Mouse (Mus musculus): Measurements from ENCODE around the gene Rab38. TPM values are rescaled to one million over a fixed set of nuclear protein-coding genes. Genes with fewer than 3 reads are reported as not detected.

The Rab38 gene
- polyA plus RNA-seq, 1 experiment, result 0.73 TPM

GRCm38 (mm10) chr7:88509748-88510147 lies 79.7 kb downstream of the Rab38 start:
- WGBS, result 84% methylated on average over 2 of the region's 2 CpGs
- DNase-seq (ENCODE audit: low read depth, low spot score), result no peak

- DNase-seq (ENCODE audit: low read depth, low spot score), result no peak
- WGBS, result 50% methylated on average over 1 of the region's 1 CpGs
Measured at GRCm38 (mm10) chr7:88522481-88522880, 92.4 kb downstream of the Rab38 start.

GRCm38 (mm10) chr7:88527100-88527671 lies 97.1 kb downstream of the Rab38 start:
- DNase-seq (ENCODE audit: low read depth, low spot score), result no peak
- 9% methylated on average over 1 of the region's 1 CpGs for WGBS

- no peak for DNase-seq (ENCODE audit: low read depth, low spot score)
Measured at GRCm38 (mm10) chr7:88536127-88536531, 106.1 kb downstream of the Rab38 start.

DNA sequence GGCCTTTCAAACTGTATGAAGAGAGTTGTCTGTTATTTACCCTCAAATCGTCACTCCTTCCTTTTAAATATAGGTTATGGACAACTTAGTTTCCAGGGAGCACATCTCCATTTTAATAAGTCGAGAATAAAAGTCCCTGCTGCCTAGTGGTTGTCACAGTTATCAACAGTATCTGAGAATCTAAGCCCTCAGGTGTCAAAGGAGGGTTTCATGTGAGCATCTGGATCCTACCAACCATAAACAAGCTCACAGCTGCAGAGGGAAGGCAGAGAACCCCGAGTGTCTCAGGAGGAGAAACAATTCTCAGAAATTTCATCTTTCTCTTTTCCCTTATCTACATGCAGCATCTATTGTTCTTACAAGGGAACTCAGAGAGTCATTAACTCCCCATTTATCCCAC lies 106.7 kb downstream of the Rab38 start:
- 52% methylated on average over 3 of the region's 3 CpGs for WGBS
- no peak for DNase-seq (ENCODE audit: low read depth, low spot score)

Other genes starting within 250 kb of the Rab38 start
- gene Ctsc, start 152.2 kb upstream of the Rab38 start, polyA plus RNA-seq (2012; rRNA removed), result 41.6 and 61.4 TPM in 2 replicates